Comparison of ENCODE assay signal across 37 mouse cellular contexts in genomic region chr15:92416141-92416540, GRCm38 (mm10). TPM values are rescaled to one million over a fixed set of nuclear protein-coding genes. Genes with fewer than 3 reads are reported as not detected.
"Had no signal": no experiment of that assay in that cellular context is flagged by ENCODE, and none has a peak within 500 bp of the region (broad histone marks: within the 10 kb centered on the region; RNA-seq: fewer than 3 reads in every experiment).

No protein-coding gene starts in this region.

- H3K4me1 ChIP-seq: limb, embryonic 15.5 days; liver, embryonic 12.5 days; liver, embryonic 13.5 days; liver, embryonic 15.5 days; lung, embryonic 15.5 days; megakaryocyte, embryonic 14.5 days had no signal

- ATAC-seq: liver, embryonic 12.5 days; liver, postnatal 0 days; lung, postnatal 0 days; midbrain, embryonic 13.5 days; midbrain, embryonic 15.5 days; midbrain, embryonic 16.5 days had no signal

- H3K36me3 ChIP-seq: limb, embryonic 10.5 days; limb, embryonic 12.5 days; limb, embryonic 13.5 days; limb, embryonic 15.5 days; liver, embryonic 12.5 days; liver, embryonic 13.5 days; liver, embryonic 15.5 days; lung, embryonic 15.5 days; midbrain, embryonic 10.5 days; midbrain, embryonic 12.5 days; midbrain, embryonic 13.5 days; midbrain, embryonic 15.5 days; neural tube, embryonic 12.5 days; neural tube, embryonic 13.5 days had no signal

- H3K9ac ChIP-seq: limb, embryonic 12.5 days; limb, embryonic 13.5 days; limb, embryonic 15.5 days; liver, embryonic 12.5 days; liver, embryonic 13.5 days; liver, embryonic 14.5 days; liver, embryonic 15.5 days; liver, postnatal 0 days; lung, embryonic 14.5 days; lung, embryonic 15.5 days; midbrain, embryonic 12.5 days; midbrain, embryonic 13.5 days; midbrain, embryonic 15.5 days; neural tube, embryonic 12.5 days; neural tube, embryonic 13.5 days had no signal

- H3K4me2 ChIP-seq: limb, embryonic 13.5 days; limb, embryonic 15.5 days; liver, embryonic 11.5 days; liver, embryonic 12.5 days; liver, embryonic 13.5 days; liver, embryonic 15.5 days; lung, embryonic 14.5 days; lung, embryonic 15.5 days; midbrain, embryonic 12.5 days; midbrain, embryonic 13.5 days; midbrain, embryonic 15.5 days; neural tube, embryonic 12.5 days; neural tube, embryonic 13.5 days had no signal

- H3K4me3 ChIP-seq: limb, embryonic 10.5 days; limb, embryonic 12.5 days; limb, embryonic 13.5 days; limb, embryonic 15.5 days; liver, embryonic 12.5 days; liver, embryonic 13.5 days; liver, embryonic 15.5 days; lung, embryonic 15.5 days; megakaryocyte, embryonic 14.5 days; midbrain, embryonic 10.5 days; midbrain, embryonic 12.5 days; midbrain, embryonic 13.5 days; midbrain, embryonic 15.5 days; myocyte; neural tube, embryonic 12.5 days; neural tube, embryonic 13.5 days had no signal

- H3K27me3 ChIP-seq: limb, embryonic 15.5 days; liver, embryonic 12.5 days; liver, embryonic 13.5 days; liver, embryonic 15.5 days; lung, embryonic 15.5 days; megakaryocyte, embryonic 14.5 days; midbrain, embryonic 12.5 days; midbrain, embryonic 13.5 days; midbrain, embryonic 15.5 days; neural tube, embryonic 12.5 days; neural tube, embryonic 13.5 days had no signal

- H3K9me3 ChIP-seq: limb, embryonic 10.5 days; limb, embryonic 12.5 days; limb, embryonic 13.5 days; limb, embryonic 15.5 days; liver, embryonic 12.5 days; liver, embryonic 13.5 days; liver, embryonic 15.5 days; lung, embryonic 15.5 days; midbrain, embryonic 10.5 days; midbrain, embryonic 12.5 days; midbrain, embryonic 13.5 days; midbrain, embryonic 15.5 days; neural tube, embryonic 12.5 days; neural tube, embryonic 13.5 days had no signal

- H3K27ac ChIP-seq: limb, embryonic 10.5 days; limb, embryonic 12.5 days; limb, embryonic 13.5 days; limb, embryonic 15.5 days; liver, embryonic 12.5 days; liver, embryonic 13.5 days; liver, embryonic 14.5 days; liver, embryonic 15.5 days; lung, embryonic 15.5 days; macrophage; midbrain, embryonic 10.5 days; midbrain, embryonic 12.5 days; midbrain, embryonic 13.5 days; midbrain, embryonic 15.5 days; neural tube, embryonic 12.5 days; neural tube, embryonic 13.5 days had no signal

- DNase-seq: left cerebral cortex, postnatal 4 days; liver; liver, embryonic 13.5 days; liver, postnatal 0 days; lung, adult 18-20 months; lung, adult 2 months; lung, embryonic 14.5 days; lung, postnatal 10 days; lung, postnatal 14 days; lung, postnatal 36 days; lung, postnatal 4 days; midbrain, embryonic 14.5 days had no signal

RNA-seq across cellular contexts. Expression of gene Pdzrn4, which starts 19.5 kb away (rescaled TPM):
- total RNA-seq: liver, adult 2 months; megakaryocyte progenitor cell, adult 5-6 weeks; megakaryocyte, adult 5-6 weeks; megakaryocyte-erythroid progenitor cell, adult 5-6 weeks; monocyte, adult 5-6 weeks had no signal
- polyA plus RNA-seq: liver, adult 2 months; liver, embryonic 14.5 days; liver, postnatal 0 days; macrophage had no signal
